Mouse (Mus musculus) urinary bladder, postnatal 36 days (tissue): ENCODE measurements at regions not wholly inside any gene's neighbourhood (a gene's known extent, or its start where the extent isn't known, plus 50 kb on each side); places are given as distances from the start of the nearest gene placed in this dataset.
"Not testable (repeated sequence)": the region's sequence is repeated elsewhere in the genome, so short reads cannot be mapped to it uniquely, and the experiment has no call there.

ENCODE experiments used
- DNase-seq, 2 experiments: peaks; one replicate each; pipeline ENCODE4 v3.0.0; 2022; ENCODE audit warnings: low spot score in 2 of 2, mixed read lengths in 1 of 2

DNA sequence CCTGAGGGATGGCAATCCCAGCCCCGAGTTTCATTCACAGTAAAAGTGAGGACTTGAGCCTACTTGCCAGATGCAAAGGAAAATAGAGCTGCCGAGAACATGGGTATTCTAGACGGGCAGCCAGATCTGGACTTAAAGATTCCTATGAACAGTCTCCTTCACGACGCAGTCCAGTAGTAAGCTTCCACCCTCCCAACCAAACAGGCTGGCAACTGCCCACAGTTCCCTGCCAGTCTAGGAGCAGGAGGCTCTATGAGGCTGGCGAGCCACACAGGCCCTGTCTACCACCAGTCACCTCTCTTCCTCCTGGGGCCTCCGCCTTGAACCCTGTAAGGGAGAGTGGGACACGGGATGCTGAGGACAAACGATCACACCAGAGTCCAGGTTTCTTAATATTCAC is 153.5 kb upstream of the Snrpn start:
- no peak for DNase-seq

DNA sequence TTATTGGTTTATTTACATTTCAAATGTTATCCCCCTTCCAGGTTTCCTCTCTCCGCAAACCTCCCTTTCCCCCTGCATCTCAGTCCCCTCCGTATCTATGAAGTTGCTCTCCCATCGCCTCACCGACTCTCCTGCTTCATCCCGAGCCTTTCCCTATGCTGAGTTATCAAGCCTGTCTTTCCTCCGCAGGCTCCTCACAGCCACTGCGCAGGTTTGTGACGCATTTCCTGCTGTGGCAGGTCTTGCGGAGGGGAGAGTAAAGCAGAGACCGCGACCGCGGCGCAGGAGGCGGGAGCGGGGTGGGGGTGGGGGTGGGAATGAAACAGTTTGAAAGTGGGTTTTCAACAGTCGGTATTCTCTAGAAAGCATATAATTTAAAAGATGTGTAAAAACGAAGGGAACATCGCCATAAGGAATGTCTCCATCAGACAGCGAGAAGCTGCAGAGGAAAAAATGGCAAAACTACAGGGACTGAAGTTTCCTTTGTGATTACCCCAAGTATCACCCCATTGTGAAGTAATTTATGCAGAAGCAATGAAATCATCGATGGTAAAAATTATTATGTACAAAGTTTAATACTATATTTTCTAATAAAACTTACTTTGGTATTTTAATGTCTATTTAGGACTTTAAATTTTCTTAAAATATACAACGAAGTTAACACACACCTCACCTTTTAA is 104.3 kb upstream of the Snrpn start:
- peak; percentile 5 to 10 for DNase-seq

DNA sequence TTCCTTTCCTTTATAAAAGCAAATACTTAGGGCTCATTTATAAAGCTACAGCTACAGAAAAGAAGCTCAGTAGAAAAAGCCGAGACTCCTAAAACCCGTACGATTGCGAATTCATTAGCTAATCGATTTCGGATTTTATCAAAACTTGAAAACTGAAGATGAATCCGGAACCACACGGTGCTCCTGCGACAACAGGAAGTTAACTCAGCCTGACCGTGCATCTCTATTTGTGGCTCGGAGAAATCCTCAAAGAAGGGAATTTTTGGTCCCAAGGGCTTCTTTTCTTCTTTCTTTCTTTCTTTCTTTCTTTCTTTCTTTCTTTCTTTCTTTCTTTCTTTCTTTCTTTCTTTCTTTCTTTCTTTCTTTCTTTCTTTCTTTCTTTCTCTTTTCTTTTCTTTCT is 103.7 kb upstream of the Snrpn start:
- peak; percentile 6 to 18 for DNase-seq

DNA sequence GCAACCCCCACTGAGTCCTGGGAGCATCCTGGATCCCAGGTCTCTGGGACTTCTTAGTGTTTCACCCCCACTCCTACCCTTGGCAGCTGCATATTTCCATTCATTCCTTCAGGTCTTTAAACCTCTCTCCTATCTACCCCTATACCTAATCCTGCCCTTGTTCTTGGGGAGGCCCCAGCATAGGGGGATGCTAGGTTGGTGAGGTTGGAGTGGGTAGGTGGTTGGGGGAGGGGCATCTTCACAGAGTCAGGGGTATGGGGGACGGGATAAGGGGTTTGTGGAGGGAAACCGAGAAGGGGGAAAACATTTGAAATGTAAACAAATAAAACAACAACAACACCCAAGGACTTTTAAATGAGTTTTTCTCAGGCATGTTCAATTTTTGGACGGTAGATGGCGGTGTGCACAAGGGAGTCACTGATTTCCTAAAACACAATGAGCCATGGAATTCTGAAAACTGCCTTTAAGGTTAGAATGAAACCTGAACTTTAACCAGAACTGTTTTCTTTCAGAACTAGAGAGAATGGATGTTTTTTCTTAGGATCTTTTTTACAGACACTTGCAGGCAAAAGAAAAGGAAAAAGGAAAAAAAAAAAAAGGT is 98.7 kb upstream of the Snrpn start:
- DNase-seq, result not testable (repeated sequence)

DNA sequence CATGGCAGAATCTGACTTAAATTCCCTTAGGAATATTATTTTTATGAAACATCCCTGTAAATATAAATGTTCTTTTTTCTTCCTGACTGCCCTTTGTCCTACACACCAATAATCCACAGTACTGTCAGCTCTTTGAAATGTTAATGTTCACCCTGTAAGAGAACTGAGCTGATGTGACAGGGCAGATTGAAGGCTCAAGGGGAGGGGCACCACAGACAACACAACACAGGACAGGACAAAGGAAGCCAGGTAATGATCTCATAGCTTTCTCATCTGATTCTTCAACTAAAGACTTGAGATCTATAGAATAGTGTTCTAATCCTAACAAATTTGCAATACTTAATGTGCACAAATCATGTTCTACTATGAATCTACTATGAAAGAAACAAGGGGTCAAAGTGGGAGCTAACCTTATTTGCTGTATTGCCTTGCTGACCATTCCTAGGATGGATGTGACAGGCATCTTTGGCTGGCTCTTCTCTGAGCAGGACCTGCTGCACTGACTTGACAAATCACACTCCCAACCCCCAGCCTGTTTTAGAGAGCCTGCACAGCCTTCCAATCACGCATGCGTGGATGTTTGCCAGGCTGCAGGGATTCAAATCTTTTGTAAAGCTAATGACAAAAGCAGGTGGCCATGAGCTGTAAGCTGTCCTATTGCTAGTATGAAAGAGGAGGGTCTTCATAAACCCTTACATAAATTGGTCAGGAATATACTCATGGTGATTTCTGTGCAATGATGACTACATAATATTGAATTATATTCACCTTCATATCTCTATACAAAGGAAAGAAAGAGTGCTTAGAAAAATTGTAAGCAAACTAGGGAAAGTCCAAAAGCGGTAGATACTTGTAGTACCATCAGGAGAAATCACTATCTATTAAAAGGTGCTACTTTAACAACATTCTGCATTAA is 76.6 kb upstream of the Snrpn start:
- not testable (repeated sequence) for DNase-seq
